Mouse (Mus musculus): ENCODE measurements at regions not wholly inside any gene's neighbourhood (a gene's known extent, or its start where the extent isn't known, plus 50 kb on each side); places are given as distances from the start of the nearest gene placed in this dataset.
A peak's percentile ranks its signal among the peaks of the same experiment; 100 is the strongest.

DNA sequence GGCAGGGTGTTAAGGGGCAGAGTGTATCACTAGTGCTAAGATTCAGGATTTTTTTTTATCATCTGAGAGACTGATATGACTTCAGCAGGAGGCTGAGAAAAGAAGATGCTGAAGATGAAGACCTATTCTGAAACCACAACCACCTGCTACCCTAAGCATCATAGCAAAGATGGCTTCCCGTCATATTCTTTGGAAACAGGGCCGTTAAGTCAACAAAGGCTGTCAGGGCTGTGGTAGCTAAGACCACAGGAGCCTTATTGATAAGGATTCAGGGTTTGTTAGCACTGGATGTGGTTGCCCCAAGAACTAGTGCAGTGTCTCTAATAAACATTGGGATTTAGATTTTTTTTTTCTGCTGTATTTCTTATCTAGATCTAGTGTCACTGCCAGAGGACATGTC lies 56.7 kb upstream of the Rasgrp1 start:
- no peak for DNase-seq (ENCODE audit: low spot score in 2 of 2)

DNA sequence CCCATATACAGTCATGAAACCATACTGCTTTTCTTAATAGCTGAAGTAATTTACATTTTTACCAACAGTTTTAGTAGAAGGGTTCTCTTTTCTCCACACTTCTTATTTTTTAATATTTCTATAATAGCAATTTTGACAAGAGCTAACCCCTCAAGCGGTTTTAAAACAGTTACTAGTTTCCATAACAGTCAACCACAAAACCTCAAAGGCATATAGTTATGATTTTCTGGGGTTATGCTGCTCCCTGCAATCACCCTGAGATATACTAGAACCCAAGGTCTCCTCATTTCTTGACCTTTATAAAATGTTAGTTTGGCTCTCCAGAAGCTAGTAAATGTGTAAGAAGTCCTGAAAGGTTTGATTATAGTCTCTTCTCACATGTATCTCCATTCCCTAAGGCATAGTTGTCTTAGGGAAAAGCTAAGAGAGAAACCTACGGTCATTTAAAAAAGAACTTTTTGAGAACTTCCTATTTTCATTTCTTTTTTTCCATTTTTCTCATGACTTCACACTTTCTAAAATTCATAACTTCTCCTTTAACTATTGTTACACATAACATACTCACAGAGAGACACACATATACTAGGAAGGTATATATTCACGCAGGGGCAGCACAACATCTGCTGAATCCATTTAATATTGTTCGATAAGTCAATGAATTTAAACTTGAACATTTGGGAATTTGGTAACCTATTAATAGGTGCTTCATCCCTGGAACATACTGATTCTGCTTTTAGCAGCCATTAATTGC lies 60.8 kb upstream of the Rasgrp1 start:
- DNase-seq (ENCODE audit: low spot score in 2 of 2) = no peak

DNA sequence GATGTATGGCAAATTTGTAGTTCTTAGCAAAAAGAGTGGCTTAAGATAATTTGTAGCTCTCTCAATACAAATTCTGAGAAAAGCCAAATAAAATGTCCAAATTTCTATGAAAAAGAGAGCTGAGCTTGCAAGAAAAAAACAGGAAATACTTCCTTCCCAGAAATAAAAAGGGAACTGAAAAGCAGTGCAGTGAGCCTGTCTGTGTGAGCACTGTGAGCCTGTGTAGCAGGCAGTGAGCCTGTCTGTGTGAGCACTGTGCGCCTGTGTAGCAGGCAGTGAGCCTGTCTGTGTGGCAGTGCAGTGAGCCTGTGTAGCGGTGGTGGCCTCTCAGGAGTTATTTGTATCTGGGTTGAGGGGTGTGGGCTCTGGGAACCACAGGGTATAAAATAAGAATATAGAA lies 62.7 kb upstream of the Rasgrp1 start:
- peak; percentile 71 to 77 for DNase-seq (ENCODE audit: low spot score in 2 of 2)

DNA sequence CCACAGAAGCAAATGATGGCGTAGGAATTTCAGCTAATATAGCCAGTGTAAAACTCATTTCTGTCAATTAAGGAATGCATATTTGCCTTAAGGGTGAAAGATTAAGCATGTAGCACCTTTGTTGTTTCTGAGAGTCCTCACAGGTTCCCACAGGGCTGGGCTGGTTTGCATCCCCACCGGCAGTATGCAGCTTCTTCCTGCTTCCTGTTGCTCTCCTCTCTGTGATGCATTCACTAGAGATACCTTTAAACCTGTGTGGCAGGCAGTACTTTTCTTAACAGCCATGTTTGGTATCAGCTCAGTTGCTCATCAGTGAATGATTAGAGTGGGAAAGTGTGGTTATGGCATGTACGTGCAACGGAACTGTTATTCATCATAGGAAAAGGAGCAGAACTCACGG lies 65.4 kb upstream of the Rasgrp1 start:
- DNase-seq (ENCODE audit: low spot score in 2 of 2) = peak; percentile 17 to 40

DNA sequence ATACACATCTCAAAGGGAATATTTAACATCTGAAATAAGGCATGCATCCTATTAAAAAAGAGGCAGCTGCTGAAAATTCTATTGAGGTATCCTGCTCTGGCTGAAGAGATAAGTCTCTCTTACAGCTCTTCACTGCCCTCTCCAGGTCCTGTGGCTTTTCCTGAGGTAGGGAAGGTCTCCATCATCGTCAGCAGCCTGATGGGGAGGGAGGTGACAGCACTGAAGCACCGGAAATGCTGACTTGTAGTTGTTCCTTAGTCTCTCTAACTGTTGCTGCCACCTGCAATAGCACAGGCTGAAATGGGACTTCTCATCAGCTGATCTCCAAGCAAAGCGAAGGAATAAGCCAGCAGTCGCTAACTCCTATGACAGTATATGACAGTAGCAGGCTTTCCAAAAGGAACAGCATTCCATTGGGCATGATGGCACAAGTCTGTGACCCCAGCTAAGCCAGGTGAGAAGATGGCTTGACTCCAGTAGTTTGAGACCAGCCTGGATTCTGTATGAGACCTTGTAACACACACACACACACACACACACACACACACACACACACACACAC lies 69.3 kb upstream of the Rasgrp1 start:
- peak in 1 of 2 experiments; percentile 14 for DNase-seq (ENCODE audit: low spot score in 2 of 2)

DNA sequence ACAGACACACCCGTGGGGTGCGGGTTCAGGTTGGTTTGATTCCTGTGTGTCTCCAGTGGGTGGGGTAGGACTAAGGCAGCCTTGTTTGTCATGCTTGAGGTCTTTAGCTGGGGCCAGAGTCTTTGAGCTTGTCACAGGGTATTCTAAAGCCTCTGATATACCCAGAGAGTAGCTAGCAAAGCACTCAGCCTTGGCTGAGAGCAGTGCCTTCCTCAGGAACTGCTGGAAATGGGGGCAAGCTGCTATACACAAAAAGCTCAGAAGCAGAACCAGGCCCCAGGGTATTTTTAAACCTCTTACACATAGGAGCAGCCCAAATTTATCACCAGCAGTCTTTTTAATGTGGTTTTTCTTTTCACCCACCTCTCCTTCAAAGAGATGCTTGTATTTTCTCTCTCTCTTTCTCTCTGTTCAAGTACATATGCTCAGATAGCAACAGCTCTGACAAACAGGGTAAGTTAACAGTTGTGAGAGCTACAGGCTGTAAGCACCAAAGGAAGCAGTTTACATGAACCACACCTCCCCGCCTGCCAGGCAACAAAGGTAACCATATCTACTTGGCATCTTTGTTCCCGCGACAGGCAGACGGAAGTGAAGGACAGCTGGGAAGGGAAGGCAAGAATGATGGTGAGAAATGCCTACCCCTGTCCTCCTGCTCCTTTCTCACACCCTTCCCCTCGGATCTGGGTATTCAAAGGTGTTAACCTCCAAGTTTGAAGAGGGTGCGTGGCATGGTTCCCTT lies 74.6 kb upstream of the Rasgrp1 start:
- peak; percentile 63 to 65 for DNase-seq (ENCODE audit: low spot score in 2 of 2)

DNA sequence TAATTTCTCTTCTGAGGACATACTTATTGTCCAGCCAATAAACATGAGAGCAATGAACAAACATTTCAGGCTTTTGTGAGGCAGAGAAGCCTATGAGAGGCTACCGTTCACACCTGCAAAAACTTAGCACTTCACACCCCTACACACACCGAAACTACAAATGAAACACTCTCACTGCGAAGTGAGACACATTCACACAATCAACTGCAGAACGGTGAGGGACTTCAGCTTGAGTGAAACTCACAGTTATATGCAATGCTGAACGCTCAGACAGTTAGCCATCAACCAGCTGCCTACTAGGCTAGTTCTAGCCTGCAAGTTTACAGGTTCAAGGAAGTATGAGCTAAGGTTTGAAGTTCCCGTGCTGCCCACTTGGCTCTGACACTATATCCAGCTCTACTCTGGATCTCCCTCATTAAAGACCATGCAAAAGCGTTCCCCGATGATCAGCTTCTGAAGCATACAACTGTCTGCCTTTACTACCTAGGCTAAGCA lies 75.4 kb upstream of the Rasgrp1 start:
- no peak for DNase-seq (ENCODE audit: low spot score in 2 of 2)

DNA sequence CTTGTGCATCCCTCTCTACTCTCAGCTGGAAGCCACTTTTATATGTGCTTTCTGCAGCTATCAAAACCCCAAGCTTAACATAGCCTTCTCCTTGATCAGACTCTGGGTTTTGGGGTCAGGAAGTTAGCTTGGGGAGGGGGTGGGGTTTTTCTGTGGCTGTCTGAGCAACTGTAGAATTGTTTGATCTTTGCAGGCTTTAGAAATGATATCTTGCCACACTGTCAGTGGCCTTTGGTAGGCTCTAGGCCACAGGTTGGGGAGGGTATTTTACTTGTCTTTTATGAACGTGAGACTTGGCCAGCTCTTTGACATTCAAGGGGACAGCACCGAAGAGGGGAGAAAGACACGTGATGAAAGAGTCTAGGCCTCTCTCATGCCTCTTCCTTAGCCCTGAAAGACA lies 75.9 kb upstream of the Rasgrp1 start:
- DNase-seq (ENCODE audit: low spot score in 2 of 2) = peak in 1 of 2 experiments; percentile 29

DNA sequence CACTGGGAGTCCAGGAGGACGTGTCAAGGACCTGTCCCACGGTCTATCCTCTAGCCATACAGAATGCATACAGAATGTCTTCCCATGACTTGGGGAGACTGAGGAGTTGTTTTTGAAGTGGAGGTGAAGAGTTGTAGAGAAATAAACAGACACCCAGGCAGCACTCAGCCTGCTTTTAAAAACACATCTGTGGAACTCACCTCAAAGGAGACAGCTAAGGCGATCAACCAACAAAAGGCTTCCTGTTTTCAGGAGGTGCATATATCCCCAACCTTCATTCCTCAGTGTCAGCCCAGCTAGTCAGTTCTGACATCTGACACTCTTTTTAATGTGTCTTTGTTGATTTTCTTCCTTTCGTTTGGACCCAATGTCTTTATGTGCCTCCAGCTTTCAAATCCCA lies 78.6 kb upstream of the Rasgrp1 start:
- no peak for DNase-seq (ENCODE audit: low spot score in 2 of 2)

DNA sequence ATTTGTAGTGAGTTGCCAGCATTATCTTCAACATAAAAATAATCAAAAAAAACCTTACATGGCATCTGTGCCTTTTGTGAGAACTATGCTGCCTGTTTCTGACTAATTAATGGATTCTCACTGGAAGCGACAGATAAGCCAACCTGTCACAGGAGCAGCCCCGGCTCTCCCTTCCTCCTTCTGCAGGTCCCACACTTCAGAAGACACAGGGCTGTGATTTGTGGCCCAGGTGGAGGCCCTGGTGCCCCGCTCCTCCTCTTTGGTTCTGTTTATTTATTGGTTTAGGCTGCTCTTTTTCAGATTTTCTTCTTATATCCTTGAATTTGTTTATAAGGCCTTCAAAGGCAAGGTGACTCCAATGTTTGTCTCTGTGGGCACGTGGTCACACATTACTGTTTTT lies 80.0 kb upstream of the Rasgrp1 start:
- no peak for DNase-seq (ENCODE audit: low spot score in 2 of 2)

DNA sequence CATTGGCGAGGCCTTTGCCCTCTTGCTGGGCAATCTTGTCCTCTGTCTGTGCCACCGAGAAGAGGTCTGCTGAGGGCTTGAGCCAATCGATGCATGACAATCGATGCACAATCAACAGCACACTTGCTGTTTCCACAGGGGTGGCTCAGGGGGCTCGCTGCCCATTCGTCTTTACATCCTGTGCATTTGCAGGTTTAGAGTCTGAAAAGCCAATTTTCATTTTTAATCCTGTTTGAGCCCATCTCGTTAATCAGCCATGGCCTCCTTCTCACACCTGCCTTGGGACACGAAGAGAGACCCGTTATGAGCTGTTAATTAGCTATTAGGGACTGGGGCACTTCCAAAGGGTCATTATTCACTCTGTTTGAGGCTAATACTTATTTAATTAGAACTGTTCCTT lies 86.4 kb upstream of the Rasgrp1 start:
- DNase-seq (ENCODE audit: low spot score in 2 of 2) = no peak

DNA sequence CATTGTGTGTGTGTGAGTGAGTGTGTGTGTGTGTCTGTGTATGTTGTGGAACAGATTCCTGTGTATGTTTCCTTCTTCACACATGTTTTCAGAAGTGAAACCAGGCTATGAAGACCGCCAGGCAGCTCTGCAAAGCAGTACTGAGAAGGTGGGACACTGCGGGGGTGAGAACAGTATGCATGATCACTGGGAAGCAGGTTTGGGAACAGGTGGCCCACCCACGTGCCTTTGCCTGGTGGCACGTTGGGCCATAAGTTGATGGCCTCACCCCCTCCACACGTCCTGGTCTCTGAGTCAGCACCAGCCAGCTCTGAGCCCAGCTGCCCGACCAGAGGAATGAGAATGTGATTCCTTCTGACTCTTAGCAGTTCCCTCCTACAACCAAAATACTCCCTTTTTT lies 89.2 kb upstream of the Rasgrp1 start:
- no peak for DNase-seq (ENCODE audit: low spot score in 2 of 2)

DNA sequence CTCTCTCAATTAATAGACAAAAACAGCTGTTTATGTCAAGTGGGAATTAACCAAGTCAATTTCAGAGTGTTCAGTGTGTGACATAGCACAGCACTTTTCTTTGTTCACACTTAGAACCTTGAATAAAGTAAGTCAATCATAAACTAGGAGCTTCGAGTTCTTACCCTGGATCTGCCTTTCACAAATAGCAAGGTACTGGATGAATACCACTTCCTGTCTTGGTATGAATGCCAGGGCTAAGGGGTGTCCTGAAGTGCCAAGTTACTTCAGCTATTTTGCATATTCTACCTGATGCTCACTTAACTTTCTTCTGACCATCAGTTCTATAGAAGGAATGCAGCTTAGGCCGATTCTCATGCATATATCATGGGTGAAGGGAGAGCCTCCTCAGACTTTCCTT lies 90.1 kb upstream of the Rasgrp1 start:
- DNase-seq (ENCODE audit: low spot score in 2 of 2) = no peak

DNA sequence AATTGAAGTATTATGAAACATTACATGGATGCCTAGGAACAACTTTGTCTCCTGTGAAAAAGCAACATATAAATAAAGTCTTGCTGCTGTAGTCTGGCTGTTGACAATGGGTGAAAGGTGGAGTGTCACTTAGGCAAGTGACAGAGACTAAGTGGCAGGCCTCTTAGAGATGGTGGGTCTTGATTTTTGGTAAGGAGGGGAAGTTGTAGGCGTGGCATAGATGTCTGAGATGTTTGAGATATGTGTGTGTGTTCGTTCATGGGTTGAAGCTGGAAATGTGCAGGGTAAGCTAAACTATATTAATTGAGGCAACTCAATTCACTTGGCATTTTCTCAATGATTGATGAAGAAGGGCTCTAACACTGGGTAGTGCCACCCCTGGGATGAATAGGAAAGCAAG lies 90.7 kb upstream of the Rasgrp1 start:
- DNase-seq (ENCODE audit: low spot score in 2 of 2) = no peak

DNA sequence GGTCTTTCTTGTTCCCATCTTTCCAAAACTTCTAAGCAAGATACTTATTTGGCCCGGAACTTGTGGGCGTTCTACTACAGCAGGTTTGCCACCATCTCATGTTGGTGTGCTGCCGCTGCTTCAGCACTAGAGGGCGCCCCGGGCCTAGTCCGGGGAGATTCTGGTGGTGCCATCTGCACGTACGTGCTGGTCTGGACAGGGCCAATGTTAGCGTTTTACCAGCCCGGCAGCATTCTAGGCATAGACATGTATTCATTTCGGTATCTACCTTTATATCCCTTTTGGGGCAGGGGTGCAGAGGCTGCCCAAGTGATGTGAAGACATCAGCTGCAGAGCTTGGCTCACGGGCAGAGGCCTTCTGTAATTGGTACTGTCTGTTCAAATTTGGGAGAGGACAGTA lies 95.3 kb upstream of the Rasgrp1 start:
- DNase-seq (ENCODE audit: low spot score in 2 of 2) = no peak

DNA sequence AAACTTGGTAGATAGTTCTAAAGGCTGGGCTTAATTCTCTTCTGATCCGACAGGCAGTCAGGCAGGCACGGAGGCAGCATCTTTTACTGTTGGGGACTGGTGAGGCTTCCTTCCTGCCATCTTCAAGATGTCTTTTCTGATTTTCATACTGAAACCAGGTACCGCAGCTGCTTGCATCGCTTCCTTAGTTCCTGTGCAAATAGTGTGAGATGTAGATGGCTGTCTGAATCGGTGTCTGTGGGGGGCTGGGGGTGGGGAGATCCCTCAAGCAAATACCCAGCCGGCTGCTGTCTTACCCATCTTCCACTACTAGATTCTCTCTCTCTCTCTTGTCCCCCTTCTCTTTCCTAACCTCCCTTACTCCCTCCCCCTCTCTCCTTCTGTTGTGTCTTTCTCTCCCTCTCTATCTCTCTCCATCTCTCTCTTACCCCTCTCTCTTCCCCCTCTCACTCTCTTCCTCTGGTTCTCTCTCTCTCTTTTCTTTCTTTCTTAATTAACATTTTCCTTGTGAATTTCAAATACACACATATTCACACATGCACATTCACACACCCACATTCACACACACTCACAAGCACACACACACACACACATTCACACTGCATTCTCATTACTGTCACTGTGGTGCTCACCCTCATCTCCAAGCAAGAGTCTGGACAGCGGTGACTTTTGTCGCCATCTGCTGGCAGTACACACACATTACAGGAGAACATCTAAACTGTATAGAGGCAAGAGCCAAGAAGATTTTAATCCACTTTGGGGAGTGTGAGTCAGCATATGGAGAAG lies 96.0 kb upstream of the Rasgrp1 start:
- DNase-seq (ENCODE audit: low spot score in 2 of 2) = peak; percentile 71 to 74

DNA sequence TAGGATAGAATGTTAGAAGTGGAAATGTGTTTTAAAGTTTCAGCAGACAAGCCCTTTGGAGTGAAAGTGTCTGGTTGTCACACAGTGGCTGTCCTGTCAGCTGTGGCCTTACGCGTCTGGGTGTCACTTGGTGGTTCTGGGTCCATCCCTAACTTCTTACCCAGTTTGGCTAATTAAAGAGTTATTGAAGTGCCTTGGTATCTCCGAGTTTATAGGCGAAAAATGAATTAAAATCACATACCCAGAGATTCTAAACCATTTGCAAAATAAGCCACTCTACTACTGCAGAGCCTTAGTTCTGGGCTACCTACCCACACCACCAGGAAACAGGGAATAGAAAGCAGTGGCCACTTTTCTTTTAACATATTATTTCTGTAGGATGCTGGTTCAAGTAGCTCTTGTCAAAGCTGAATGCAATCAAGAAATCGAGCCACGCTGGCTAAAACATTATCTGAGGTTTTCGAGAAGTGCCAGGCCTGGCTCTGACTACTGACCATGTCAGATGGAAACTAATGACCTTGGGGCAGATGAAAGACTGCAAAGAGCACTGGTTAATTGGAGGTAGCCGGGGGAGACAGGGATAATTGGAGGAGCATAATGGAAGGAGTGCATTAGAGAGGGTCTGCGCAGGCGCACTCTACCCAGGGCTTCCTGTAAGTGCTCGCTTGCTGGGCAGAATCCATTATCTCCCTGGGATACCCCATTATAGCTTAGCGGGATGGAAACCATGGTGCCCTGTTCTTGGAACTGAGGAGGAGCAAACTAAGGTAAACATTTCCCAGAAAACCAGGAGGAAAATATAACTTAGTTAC lies 96.8 kb upstream of the Rasgrp1 start:
- no peak for DNase-seq (ENCODE audit: low spot score in 2 of 2)

DNA sequence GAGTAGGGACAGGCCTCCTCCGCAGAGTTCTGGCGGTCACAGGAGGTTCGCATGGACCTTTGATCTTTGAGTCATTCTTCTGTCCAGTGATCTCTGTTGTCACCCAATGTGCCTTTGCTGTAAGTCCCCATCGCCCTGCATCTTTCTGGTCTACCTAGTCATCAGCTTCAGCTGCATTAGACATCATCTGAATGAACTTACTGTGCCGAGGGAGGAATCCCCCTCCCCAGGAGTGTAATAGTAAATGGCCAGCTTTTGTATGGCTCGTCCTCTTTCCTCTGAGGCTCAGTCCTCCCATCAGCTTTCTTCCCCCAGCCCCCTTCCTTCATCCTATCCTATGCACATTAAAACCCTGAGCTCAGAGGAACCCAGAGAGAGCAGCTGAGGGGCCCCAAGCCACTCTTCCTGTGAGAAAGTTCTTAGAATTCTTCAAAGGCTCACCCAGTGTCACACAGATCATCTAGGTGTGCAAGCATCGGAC lies 98.0 kb upstream of the Rasgrp1 start:
- DNase-seq (ENCODE audit: low spot score in 2 of 2) = peak in 1 of 2 experiments; percentile 25

DNA sequence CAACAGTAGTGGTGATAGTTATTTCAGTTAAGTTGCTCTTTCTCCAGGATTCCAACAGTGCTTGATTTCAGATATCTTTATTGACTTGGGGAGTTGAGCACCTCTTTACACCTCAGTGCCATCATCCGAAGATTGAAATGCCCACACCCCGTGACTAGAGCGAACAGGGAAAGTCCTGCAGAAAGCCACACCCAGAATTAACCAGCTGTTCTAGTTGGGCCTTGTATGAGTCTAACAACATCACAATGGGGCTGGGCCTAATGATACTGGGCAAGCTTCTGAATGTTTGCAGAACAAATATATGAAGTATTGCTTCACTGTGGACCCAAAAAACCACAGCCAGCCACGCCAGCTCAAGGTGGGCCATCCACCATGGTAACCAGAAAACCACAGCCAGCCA lies 100.1 kb upstream of the Rasgrp1 start:
- DNase-seq (ENCODE audit: low spot score in 2 of 2) = no peak

DNA sequence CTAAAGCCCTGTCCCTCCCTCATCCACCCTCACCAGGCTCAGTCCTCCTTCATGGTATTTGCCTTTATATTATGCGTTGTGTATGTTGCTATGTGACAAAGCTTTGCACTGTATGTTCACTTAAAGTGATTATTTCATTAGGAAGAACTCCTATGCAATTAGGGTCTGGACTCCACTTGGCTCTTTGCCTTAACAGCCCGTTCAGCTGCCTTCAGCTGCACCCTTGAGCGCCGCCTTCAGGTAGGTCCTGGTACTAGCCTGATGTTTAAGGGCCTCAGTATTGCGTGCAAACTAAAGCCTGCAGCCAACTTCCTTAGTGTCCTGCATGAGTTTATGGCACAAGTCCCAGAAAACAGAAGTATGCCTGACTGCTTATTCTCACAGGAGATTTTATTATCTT lies 101.9 kb upstream of the Rasgrp1 start:
- DNase-seq (ENCODE audit: low spot score in 2 of 2) = peak; percentile 29 to 43

DNA sequence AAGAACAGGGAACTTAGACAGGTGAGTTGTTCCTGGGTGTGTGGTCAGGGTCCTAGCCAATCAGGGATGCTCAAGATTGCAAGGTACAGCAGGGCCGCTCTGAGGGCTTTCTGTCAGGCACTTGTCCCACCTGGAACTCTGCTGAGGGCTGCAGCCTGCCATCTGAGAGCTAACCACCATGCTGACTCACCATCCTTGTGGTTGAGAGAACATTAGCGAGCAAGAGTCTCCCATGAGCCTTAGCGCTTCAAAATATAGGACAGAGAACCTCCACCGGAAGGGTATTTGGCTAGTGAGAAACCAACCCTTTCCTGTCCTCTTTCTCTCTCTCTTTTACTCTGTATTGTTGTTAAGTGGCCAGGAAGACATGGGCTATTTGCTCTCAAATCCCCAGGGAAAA lies 104.1 kb upstream of the Rasgrp1 start:
- peak; percentile 35 to 48 for DNase-seq (ENCODE audit: low spot score in 2 of 2)
